Mouse (Mus musculus) neural tube, embryonic 11.5 days (tissue): ENCODE measurements around the gene Gch1. TPM values are rescaled to one million over a fixed set of nuclear protein-coding genes. Genes with fewer than 3 reads are reported as not detected.

Experiments used
- ATAC-seq: fragments of 200-750 bp; cut with Nextera tagmentation; 2 replicates; pipeline ENCODE4 v1.8.0; 2017; ENCODE audit warnings: moderate number of reproducible peaks, mild to moderate bottlenecking, moderate TSS enrichment, moderate library complexity; ENCODE audit not compliant: insufficient read depth, low FRiP score, low TSS enrichment
- DNase-seq: peaks from one replicate; pipeline ENCODE4 v3.0.0-alpha.2; 2015; ENCODE audit warnings: low spot score
- H3K27ac ChIP-seq: fragments of 300-500 bp; sonication (generic); 2 replicates; pipeline ENCODE4 v1.5.1; 2014; ENCODE audit warnings: low read depth, mild to moderate bottlenecking, low read length
- H3K27me3 ChIP-seq: fragments of 300-500 bp; sonication (generic); 2 replicates; pipeline ENCODE4 v1.6.1; 2014; ENCODE audit warnings: mild to moderate bottlenecking, low read length, mixed read lengths; ENCODE audit not compliant: control insufficient read depth, insufficient read depth
- H3K36me3 ChIP-seq: fragments of 300-500 bp; sonication (generic); 2 replicates; pipeline ENCODE4 v1.6.1; 2014; ENCODE audit warnings: mild to moderate bottlenecking, low read length, moderate library complexity, mixed read lengths; ENCODE audit not compliant: control insufficient read depth, insufficient read depth
- H3K4me1 ChIP-seq: fragments of 300-500 bp; sonication (generic); 2 replicates; pipeline ENCODE4 v1.6.1; 2014; ENCODE audit warnings: low read length, mixed read lengths; ENCODE audit not compliant: control insufficient read depth, insufficient read depth
- H3K4me2 ChIP-seq: fragments of 300-500 bp; sonication (generic); 2 replicates; pipeline ENCODE4 v1.6.1; 2014; ENCODE audit warnings: low read depth, mild to moderate bottlenecking, moderate library complexity
- H3K4me3 ChIP-seq: fragments of 300-500 bp; sonication (generic); 2 replicates; pipeline ENCODE4 v1.5.1; 2014; ENCODE audit warnings: low read depth, low read length
- H3K9ac ChIP-seq: fragments of 300-500 bp; sonication (generic); 2 replicates; pipeline ENCODE4 v1.6.1; 2014; ENCODE audit warnings: mild to moderate bottlenecking, low read length
- H3K9me3 ChIP-seq: fragments of 300-500 bp; sonication (generic); 2 replicates; pipeline ENCODE4 v1.6.1; 2016; ENCODE audit warnings: low read length; ENCODE audit not compliant: control insufficient read depth
- WGBS: fragments of 180-500 bp; shearing (Covaris S2); extraction: QIAGEN DNeasy Blood & Tissue Kit; methylation state at CpG from one replicate; pipeline ENCODE4 v1.1.7; 2014; 5-methylcytosine and 5-hydroxymethylcytosine counted together
- polyA plus RNA-seq: library from polyadenylated mRNA; unstranded; fragments of >200 nt; fragmentation: Nextera tagmentation; extraction: Ambion mirVana; gene quantifications from 2 replicates; pipeline ENCODE4 v1.2.1, GENCODE M21; 2014

Gch1 gene
- 2.3 and 2.4 TPM in 2 replicates for polyA plus RNA-seq

GRCm38 (mm10) chr14:47188848-47189634, at the start of gene Gch1:
TSS of gene Gch1 (minus strand) at chr14:47189413.
- Histone ChIP-seq H3K4me1 (peaks cover 6% of the 10 kb centered on the region), H3K9ac (peak within 1 kb of the TSS; percentile 26), H3K4me3 (peak within 1 kb of the TSS; percentile 51), H3K27ac (no peak within 1 kb of the TSS), H3K27me3 (peaks cover 13% of the 10 kb centered on the region), H3K4me2 (peak within 1 kb of the TSS; percentile 90), H3K9me3 (no peaks in the 10 kb centered on the region; the same call in 1 of the 2 replicates), H3K36me3 (no peaks in the 10 kb centered on the region)
- DNase-seq (peak; percentile 78), ATAC-seq (peak; percentile 91)
- under 1% methylated on average over 67 of the region's 68 CpGs for WGBS

GRCm38 (mm10) chr14:47237286-47237685, 48.1 kb upstream of the Gch1 start:
- WGBS = 87% methylated on average over 4 of the region's 4 CpGs
- ATAC-seq = no peak
- H3K27ac ChIP-seq = no peak overlapping the region

GRCm38 (mm10) chr14:47236491-47236890, 47.3 kb upstream of the Gch1 start:
- DNase-seq (no peak), ATAC-seq (no peak)
- WGBS = 85% methylated on average over 7 of the region's 7 CpGs

More at GRCm38 (mm10) chr14:47237286-47237685, 48.1 kb upstream of the Gch1 start:
- Histone ChIP-seq H3K9me3 (no peaks in the 10 kb centered on the region), H3K36me3 (no peaks in the 10 kb centered on the region; the same call in 1 of the 2 replicates), H3K9ac (no peak overlapping the region), H3K27me3 (no peaks in the 10 kb centered on the region), H3K4me1 (no peaks in the 10 kb centered on the region), H3K4me2 (no peak overlapping the region), H3K4me3 (no peak overlapping the region)
- DNase-seq = no peak

GRCm38 (mm10) chr14:47234526-47235250, 45.5 kb upstream of the Gch1 start:
- Histone ChIP-seq H3K27me3 (no peaks in the 10 kb centered on the region), H3K4me3 (no peak overlapping the region), H3K9ac (no peak overlapping the region), H3K36me3 (no peaks in the 10 kb centered on the region), H3K27ac (no peak overlapping the region), H3K4me1 (no peaks in the 10 kb centered on the region), H3K9me3 (no peaks in the 10 kb centered on the region), H3K4me2 (no peak overlapping the region)
- 75% methylated on average over 5 of the region's 5 CpGs for WGBS
- ATAC-seq = no peak
- DNase-seq = no peak

More at GRCm38 (mm10) chr14:47236491-47236890, 47.3 kb upstream of the Gch1 start:
- Histone ChIP-seq H3K9me3 (no peaks in the 10 kb centered on the region), H3K9ac (no peak overlapping the region), H3K27me3 (no peaks in the 10 kb centered on the region), H3K4me1 (no peaks in the 10 kb centered on the region), H3K4me2 (no peak overlapping the region), H3K27ac (no peak overlapping the region), H3K4me3 (no peak overlapping the region), H3K36me3 (no peaks in the 10 kb centered on the region; the same call in 1 of the 2 replicates)

GRCm38 (mm10) chr14:47234032-47234431, 44.8 kb upstream of the Gch1 start:
- WGBS = 95% methylated on average over 3 of the region's 3 CpGs
- Histone ChIP-seq H3K36me3 (no peaks in the 10 kb centered on the region), H3K9ac (no peak overlapping the region), H3K4me1 (no peaks in the 10 kb centered on the region), H3K4me3 (no peak overlapping the region), H3K27ac (no peak overlapping the region), H3K9me3 (no peaks in the 10 kb centered on the region), H3K27me3 (no peaks in the 10 kb centered on the region), H3K4me2 (no peak overlapping the region)
- ATAC-seq (no peak), DNase-seq (no peak)

- no peaks in the 10 kb centered on the region for H3K4me1 ChIP-seq
- H3K4me2 ChIP-seq = no peak overlapping the region
- no peak overlapping the region for H3K4me3 ChIP-seq
- DNase-seq (no peak), ATAC-seq (no peak)
- no peak overlapping the region for H3K9ac ChIP-seq
- no peaks in the 10 kb centered on the region for H3K36me3 ChIP-seq
- no peaks in the 10 kb centered on the region for H3K27me3 ChIP-seq
- WGBS = 83% methylated on average over 2 of the region's 2 CpGs
- H3K9me3 ChIP-seq = no peaks in the 10 kb centered on the region
- no peak overlapping the region for H3K27ac ChIP-seq
Observed at GRCm38 (mm10) chr14:47233602-47234001, 44.4 kb upstream of the Gch1 start.

GRCm38 (mm10) chr14:47229796-47230376, 40.7 kb upstream of the Gch1 start:
- DNase-seq (no peak), ATAC-seq (no peak)
- no peak overlapping the region for H3K4me2 ChIP-seq

GRCm38 (mm10) chr14:47225931-47226330, 36.7 kb upstream of the Gch1 start:
- Histone ChIP-seq H3K9ac (no peak overlapping the region), H3K4me2 (no peak overlapping the region), H3K27me3 (no peaks in the 10 kb centered on the region), H3K27ac (no peak overlapping the region), H3K36me3 (no peaks in the 10 kb centered on the region), H3K4me3 (no peak overlapping the region), H3K9me3 (no peaks in the 10 kb centered on the region), H3K4me1 (no peaks in the 10 kb centered on the region)
- ATAC-seq (no peak), DNase-seq (no peak)
- WGBS = 87% methylated on average over 8 of the region's 8 CpGs

More at GRCm38 (mm10) chr14:47229796-47230376, 40.7 kb upstream of the Gch1 start:
- no peaks in the 10 kb centered on the region for H3K9me3 ChIP-seq
- no peak overlapping the region for H3K27ac ChIP-seq
- H3K4me3 ChIP-seq = no peak overlapping the region
- no peaks in the 10 kb centered on the region for H3K4me1 ChIP-seq
- H3K36me3 ChIP-seq = no peaks in the 10 kb centered on the region
- no peaks in the 10 kb centered on the region for H3K27me3 ChIP-seq
- 83% methylated on average over 11 of the region's 11 CpGs for WGBS
- H3K9ac ChIP-seq = no peak overlapping the region
